Mouse (Mus musculus) layer of hippocampus, adult 18-20 months (tissue): ENCODE measurements around the gene Hcn2. TPM values are rescaled to one million over a fixed set of nuclear protein-coding genes. Genes with fewer than 3 reads are reported as not detected.
A peak's percentile ranks its signal among the peaks of the same experiment; 100 is the strongest.
"Not testable (repeated sequence)": the region's sequence is repeated elsewhere in the genome, so short reads cannot be mapped to it uniquely, and the experiment has no call there.

Experiments used
- DNase-seq, 2 experiments: peaks; one replicate each; pipeline ENCODE4 v3.0.0; 2022; ENCODE audit warnings: low spot score in 2 of 2
- total RNA-seq, 2 experiments: library from RNA; stranded (reverse); gene quantifications; 2 replicates each; pipeline ENCODE4 v1.2.3; 2021

Gene Hcn2
- total RNA-seq, 2 experiments from 2014 or later: 134 TPM

DNA sequence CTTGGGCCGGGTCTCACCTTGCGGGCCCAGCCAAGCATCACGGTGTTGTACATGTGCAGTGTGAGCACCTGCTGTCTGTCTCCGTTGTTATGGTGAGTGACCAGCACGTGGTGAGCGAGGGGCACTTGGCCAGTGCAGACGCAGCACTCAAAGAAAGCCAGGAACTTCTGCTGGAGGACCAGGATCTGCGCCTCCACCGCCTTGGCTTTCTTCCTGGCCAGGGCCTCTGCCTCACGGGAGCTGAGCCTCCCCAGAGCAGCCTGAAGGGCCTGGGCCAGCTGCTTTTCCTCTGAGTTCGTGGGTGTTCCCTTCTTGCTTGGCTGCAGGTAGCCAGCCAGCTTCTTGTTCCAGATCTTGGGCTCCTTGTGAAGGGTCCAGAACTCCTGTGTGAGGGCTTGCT, 26.7 kb downstream of the Hcn2 start:
- DNase-seq: no peak

DNA sequence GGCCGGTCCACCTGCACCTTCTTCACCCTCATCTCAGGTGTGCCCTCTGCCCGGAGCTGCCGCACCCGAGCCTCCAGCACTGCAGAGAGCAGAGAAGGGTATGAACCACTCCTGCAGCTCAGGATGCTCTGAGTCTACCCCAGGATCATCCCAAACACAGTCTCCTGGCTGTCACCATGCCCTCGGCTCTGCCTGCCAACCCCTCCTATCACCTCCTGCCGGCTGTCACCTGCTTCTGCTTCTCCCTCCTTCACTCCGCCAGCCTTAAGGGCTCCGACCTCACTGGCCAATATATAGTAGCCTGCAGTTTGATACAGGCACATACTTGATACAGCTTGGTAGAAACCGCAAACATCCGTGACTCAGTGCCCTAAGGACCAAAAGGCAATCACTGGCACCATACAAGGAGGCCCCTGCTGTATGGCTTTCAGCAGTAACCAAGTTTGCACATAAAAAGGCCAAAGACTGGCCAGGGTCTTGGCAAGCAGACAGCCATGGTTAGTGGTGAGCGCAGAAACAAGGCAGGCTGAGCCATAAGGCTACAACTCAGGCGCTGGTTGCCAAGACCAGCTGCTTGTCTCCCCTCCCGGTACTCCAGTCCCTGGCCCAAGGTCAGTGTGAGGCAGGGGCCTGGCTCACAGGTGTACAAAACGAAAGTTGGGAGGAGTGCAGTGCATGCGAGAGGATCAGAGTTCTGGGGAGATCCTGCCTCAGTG, 27.4 kb downstream of the Hcn2 start:
- DNase-seq: no peak

DNA sequence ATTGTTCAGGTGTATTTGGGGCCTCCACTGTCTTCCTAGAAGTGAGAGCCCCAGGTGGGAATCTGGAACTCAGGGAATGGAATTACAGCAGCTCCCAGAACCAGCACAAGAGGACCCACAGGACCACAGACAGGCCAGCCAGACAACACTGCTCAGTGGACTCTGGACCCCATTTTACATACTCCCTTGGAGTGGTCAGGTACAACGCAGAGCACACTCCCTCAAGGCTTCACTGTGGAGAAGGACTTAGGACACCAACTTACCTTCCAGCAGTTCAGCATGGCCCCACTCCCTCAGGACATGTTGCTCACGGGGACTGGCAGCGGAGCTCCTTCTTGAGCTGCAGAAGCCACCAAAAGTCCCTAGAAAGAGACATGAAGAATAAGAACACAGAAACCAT, 29.0 kb downstream of the Hcn2 start:
- DNase-seq: no peak

DNA sequence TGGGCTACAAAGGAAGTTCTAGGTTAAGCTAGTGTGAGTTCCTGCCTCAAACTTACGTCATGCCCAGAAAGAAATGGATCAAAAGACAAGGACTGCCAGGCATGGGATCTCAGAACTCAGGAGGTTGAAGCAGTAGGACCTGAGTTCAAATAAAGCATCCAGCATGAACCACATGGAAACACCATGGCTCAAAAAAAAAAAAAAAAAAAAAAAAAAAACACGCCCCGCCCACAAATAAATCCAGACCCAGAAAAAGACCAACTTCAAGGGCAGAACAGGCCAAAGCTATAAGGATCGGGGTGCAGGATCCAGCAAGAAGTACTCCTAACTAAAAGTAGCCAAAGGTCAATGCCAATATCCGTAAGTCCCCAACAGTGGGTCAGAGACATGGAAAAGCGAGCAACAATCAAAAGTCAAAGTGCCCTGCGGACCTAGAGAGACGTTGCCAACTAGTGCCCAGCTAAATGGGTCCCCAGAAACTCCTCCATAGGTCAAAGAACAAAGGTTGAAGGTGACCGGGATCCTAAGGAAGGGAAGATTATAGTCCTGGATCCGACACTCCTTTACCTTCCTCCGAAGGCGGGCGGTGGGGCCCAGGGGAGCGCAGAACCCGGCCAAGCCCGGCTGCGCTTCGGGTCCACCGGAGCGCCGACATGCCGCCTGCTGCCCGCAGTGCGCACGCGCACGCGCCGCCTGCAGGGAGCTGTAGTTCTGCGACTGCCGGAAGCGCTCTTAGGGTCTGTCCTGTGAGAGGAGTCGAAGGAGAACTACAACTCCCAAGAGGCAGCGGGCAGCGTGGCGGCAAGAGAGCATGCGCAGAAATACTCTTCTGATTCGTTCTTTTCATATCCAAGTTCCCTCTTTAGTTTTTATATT, 29.7 kb downstream of the Hcn2 start, which contains the start of gene Polrmt:
Gene Polrmt, minus strand, starts transcription at position 684 of the 876 bp plus-strand sequence.
- peak; percentile 94 to 98 for DNase-seq

DNA sequence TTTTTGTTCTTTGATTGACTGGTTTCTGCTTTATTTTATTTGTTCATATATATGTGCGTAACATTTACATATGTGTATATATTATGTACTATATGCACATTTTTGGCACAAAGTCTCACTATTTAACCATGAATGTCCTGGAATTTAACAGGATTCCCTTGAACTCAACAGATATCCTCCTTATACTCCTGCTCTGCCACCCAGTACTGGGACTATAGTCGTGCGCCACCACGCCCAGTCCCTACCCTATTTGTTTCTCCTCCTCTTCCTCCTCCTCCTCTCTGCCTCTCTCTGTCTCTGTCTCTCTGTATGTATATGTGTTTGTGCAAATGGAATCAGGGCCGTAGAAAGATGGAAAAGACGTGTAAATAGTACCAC, 30.3 kb downstream of the Hcn2 start:
- DNase-seq: no peak

DNA sequence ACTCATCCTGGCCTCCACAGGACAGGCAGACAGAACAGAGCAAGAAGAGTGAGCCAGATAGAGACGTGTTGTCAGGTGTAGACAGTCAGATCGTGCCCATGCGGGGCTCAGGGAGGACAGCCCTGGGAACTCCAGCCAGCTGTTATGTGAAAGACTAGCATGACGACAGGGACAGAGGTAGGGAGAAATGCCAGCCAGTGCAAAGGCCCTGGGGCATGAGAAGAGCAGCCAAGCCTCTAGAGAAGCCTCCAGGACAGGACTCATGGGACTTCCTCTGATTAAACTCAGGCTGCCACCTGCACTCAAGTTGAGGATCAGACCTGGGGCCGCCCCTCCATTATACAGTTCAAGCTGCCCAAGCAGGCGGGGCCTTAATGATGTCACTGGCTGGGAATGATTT, 32.1 kb downstream of the Hcn2 start:
- no peak for DNase-seq

DNA sequence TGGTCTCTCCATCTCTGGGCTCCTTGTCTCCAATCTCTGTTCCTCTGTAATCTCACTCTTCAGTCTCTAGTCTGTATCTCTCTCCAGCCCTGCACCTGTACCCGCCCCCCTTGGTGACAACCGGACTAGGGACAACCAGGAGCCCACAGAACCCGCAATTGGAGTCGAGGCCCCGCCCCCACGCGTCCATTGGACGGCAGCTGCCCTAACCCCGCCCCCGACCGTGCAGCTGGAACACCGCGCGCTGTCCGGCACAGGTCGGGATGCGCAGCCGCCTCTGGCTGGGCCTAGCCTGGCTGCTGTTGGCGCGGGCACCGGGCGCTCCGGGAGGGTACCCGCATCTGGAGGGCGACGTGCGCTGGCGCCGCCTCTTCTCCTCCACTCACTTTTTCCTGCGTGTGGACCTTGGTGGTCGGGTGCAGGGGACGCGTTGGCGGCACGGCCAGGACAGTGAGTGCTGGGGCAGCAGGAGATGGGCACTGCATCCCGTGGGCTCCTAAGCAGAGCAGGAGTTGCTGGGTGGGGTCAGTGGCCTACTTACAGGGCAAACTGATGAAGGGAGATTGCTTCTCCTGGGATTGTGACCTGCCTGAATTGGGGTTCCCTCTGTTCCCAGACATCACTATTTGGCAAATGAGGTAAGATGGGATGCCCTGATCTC, 38.6 kb downstream of the Hcn2 start, which contains the start of gene Fgf22:
Gene Fgf22, plus strand, starts transcription at position 221 of the 661 bp plus-strand sequence.
- DNase-seq: peak; percentile 50 to 69

DNA sequence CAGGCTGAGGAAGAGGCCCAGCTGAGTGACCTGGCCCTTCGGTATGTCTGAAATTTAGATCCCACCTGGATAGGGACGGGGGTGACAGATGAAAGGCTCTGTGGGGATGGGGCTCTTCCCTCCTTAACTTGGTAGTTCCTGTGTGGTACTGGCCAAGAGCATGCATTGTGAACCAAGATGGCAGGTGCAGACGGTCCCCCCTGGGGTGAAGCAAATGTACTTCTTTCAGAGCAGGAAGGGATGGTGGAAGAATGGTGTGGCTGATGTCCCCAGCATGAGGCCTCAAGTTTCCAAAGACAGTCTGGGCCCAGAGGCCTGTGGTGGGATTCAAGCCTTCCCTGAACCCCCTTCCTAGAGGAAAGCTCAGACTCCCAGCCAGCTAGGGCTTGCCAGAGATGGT, 39.4 kb downstream of the Hcn2 start:
- DNase-seq: no peak

DNA sequence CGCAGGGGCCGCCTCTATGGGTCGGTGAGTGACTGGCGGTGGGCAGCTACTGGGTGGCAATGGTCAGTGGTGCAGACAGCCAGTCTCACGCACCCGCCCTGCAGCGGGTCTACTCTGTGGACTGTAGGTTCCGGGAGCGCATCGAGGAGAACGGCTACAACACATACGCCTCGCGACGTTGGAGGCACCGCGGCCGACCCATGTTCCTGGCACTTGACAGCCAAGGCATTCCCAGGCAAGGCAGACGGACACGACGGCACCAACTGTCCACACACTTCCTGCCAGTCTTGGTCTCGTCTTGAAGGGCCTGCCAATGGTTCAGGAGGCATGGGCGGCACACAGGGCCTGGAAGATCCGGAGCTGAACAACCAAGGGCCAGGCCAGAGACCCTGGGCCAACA, 40.2 kb downstream of the Hcn2 start:
- DNase-seq: no peak

DNA sequence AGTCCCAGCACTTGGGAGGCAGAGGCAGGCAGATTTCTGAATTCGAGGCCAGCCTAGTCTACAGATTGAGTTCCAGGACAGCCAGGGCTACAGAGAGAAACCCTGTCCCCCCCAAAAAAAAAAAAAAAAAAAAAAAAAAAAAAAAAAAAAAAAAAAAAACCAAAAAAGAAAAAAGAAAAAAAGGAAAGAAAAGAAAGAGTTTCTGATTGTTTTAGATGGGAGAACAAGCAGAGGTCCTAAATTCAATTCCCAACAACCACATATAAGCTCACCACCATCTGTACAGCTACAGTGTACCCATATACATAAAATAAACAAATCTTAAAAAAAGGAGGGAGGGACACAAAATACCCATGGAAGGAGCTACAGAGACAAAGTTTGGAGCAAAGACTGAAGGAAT, 43.2 kb downstream of the Hcn2 start:
- not testable (repeated sequence) for DNase-seq

DNA sequence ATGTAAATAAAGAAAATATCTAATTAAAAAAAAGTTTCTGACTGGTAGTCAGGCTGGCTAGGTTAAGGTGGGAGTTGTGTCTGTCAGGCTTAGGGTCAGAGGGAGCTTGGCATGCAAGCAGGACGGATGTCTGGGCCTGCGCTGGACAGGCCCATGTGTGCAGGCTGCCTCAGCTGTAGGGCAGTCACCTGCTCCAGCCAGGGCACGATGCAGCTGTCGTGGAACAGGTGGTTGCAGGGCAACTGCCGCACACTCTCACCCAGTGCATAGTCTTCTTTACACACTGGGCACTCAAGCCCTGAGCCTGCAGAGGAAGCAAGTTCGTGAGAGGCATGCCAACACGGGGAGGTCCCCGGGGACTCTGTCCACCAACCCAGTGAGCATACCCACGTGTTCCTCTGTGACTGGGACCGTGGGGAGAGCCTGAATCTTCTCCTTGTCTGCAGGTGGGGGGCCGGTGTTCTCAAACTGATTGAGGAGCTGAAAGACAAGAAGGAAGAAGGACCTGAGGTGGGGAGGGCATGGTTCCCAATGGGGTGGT, 44.2 kb downstream of the Hcn2 start:
- no peak for DNase-seq

DNA sequence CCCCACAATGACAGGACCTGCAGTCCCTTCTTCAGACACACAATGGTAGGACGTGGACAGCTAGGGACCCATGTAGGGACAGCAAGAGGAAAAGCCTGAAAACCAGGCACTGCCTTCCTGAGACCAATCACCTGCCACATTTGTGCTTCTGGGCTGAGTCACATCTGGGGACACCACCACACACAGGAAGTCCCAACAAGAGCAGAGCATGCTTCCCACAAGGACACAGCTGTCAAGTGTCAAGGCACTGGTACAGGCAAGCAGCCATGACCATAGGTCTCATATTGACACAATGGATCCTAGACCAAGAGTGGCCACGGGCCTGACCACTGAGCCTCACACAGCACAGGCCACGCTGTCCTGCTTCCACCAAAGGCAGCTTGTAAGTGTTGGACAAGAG, 46.4 kb downstream of the Hcn2 start:
- no peak for DNase-seq

DNA sequence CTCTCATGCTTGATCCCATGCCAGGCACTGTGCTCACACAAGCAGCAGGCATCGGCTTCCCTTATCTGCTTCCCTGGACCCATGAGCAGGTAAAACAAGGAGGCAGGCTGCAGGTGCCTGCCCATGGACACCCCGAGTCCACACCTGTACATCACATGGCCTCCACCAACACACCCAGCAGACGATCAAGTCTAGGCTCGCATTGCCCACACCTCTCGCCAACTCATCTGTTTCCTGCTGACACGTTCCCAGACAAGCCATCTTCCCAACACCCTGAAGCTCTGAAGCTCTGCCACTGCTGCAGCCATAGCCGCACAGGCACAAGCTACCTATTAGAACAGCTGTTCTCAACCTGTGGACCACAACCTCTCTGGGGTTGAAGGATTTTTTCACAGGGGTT, 47.8 kb downstream of the Hcn2 start:
- DNase-seq: no peak

DNA sequence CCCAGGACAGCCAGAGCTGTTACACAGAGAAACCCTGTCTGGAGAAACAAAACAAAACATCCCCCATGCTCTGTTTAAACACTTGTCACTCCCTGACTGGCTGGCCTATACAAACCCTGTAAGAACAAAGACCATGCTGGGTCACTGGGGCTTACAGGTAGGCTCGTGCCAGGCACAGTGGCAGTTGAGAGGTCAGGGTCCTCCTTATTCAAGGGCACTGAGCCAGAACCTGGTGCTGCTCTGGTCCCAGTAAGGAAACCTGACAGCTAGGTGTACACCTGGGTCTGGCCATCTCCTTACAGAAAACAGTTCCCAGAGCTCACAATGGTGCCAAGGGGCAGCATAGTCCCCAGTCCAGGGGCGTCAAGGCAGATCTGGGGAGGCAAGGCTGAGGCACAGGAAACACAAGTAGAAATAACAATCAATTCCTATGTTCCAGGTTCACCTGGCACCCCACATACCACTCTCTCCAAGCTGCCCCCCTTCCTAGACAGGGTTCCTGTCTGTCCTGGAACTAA, 48.9 kb downstream of the Hcn2 start:
- DNase-seq: no peak

DNA sequence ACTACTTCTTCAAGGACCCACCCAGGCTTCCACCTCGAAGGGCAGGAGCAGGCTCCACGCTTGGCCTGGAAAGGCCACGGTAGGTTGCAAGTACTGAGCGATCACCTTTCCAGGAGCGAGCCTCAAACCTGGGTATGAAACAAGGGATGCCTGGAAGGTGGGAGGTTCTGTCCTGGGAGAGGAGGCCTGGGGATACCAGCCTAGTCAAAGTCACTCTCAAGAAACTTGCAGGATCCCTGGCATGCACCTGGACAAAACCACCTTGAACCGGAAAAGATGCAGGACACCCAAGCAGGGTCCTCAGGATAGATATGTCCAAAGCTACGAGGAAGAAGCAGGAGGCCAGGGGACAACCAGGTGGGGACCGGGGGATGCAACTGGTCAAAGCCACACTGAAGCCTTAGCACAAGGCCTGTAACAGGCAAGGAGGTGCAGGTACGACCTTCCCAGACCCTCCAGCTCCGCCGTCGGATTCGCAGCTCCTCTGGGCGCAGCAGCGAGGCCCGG, 49.6 kb downstream of the Hcn2 start:
- no peak for DNase-seq

DNA sequence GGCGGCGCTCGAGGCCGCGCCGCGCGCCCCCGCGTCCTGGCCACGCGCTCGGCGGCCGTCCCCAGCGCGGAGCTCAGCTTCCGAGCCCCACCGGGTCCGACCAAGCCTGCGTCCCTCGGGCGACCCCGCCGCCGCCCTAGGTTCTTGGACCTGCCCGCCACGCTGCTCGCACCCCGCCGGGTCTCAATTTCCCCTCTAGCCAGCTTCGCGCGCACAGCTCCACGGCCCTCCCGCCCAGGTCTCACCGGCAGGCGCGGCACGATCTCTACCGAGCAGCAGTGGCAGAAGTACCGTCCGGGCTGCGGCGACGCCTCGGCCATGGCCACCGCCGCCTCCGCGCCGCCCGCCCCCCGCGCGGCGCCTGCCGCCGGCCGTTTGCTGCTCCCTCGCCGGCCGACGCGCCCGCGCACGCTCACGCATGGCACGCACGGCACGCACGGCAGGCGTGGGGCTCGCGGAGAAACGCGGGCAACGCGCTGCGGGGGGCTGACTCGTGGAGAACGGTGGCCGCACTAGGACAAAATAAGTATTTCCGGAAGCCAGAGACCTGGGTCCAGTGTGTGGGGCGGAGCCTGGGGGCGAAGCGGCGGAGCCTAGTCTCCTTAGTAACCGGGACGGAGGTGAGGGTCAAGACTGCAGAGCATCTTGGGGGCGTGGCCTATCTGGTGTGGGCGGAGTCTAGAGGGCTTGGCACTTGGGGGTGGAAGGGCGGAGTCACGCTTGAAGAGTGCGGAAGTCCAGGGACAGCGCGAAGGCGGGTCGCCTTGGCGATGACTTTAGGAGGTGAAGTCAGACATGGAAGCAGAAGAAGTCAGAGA, 50.3 kb downstream of the Hcn2 start, which contains the start of gene Rnf126:
Gene Rnf126, minus strand, starts transcription at position 445 of the 818 bp plus-strand sequence.
- DNase-seq: peak; percentile 98 to 99

DNA sequence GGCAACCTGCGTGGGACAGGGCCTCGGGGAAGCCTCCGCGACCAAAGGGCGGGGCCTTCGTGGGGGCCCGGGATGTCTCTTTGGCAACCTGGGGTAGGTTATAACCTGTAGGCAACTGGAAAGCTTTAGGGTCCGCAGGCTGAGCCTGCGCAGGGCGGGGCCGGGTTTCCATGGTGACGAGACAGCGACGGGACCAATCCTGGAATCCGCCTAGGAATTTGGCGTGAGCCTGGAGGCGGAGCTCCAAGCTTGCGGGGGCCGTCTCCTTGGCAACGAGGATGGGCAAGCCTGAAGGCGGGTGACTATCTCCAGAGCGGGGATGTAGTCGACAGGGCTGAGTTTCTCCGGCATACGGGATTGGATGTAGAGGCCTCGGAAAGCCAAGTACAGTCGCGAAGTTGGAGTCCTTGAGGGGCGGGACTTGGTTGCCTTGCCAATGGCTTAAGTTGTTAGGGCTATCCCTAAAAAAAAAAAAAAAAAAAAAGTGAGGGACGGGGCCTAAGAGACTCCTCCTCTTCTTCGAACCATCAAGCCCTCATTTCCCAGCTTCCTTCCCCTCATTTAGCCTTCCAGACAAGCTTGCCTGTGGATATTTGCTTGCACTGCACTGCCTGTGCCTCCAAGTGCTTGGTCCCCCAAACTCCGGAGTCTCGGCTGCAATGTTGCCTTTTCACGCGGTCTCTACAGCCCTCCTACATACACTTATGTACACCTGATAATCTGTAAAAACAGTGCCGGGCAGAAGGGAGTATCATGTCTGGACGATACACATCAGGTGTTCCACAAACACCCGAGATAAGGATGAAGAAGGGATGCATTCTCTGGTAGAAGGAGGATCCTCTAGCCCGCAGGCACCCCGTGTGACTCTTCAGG, 51.2 kb downstream of the Hcn2 start:
- DNase-seq: peak; percentile 96 to 98

DNA sequence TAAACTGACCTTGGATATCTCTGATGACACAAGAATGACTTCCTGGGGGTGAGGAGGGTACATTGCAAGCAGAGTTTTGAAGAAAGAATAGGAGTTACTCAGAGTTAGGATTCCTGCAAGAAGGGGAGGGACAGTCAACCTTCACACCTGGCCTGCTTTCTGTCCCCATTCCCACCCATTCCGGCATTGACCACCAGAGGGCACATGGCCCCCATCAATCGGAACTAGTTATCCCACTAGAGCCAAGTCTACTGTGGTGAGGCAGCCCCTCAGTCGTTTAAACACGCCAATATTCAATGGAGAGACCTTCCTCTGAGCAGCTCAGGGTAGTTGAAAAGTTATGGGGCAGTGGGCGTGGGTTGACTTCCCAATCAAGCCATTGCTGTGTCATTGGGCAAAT, 52.0 kb downstream of the Hcn2 start:
- peak; percentile 57 to 86 for DNase-seq

DNA sequence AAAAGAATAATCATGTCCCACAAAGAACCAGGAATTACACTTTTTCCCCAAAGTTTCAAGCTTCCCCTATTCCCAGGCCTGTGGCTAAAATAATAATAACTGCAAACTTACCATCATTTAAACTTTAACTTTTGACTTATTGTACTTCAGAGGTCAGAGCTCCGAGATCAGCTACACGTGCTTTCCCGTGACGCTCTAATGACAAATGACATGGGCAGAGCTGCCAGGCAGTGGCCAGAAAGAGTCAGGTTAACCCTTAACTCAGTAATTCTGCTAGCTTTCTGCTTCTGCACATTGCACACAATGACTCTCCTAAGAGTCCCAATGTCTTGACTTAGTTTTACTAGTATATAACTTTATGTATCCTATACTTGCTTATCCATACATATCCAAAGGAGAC, 52.9 kb downstream of the Hcn2 start:
- no peak for DNase-seq
